Mouse (Mus musculus) cortical plate, adult 2 months (tissue): Measurements from ENCODE around the gene Zfp281.

Experiments
- CTCF ChIP-seq: fragments of 200-500 bp; IDR thresholded peaks from 2 replicates; pipeline ENCODE4 v1.5.1; 2011; ENCODE audit warnings: mild to moderate bottlenecking, control low read depth, low read length; ENCODE audit not compliant: insufficient read depth; ENCODE audit errors: extremely low read depth
- POLR2A ChIP-seq: fragments of 200-500 bp; IDR thresholded peaks from 2 replicates; pipeline ENCODE4 v1.6.1; 2011; ENCODE audit warnings: mild to moderate bottlenecking, low read length, control low read depth; ENCODE audit not compliant: insufficient read depth; ENCODE audit errors: extremely low read depth

- TF ChIP-seq POLR2A, result no peak
- no peak for TF ChIP-seq CTCF
Observed at GRCm38 (mm10) chr1:136598286-136598685, 26.4 kb upstream of the Zfp281 start.
